Mouse (Mus musculus) urinary bladder, adult 2 months (tissue): ENCODE results near the gene Wbp4. TPM values are rescaled to one million over a fixed set of nuclear protein-coding genes. Genes with fewer than 3 reads are reported as not detected.
A peak's percentile ranks its signal among the peaks of the same experiment; 100 is the strongest.

Experiments
- DNase-seq: peaks from one replicate; pipeline ENCODE4 v3.0.0; 2022; ENCODE audit warnings: low spot score
- polyA plus RNA-seq: library from polyadenylated mRNA; depleted of rRNA; stranded (reverse); fragments of >200 nt; gene quantifications from 2 replicates; pipeline ENCODE4 v1.2.3, GENCODE M21; 2012

Gene Wbp4
- polyA plus RNA-seq, 1 experiment: 17.8 TPM

- DNase-seq: no peak
Measured at GRCm38 (mm10) chr14:79507846-79508245, 26.5 kb upstream of the Wbp4 start.

- DNase-seq: no peak
Measured at GRCm38 (mm10) chr14:79506207-79506606, 24.9 kb upstream of the Wbp4 start.

- DNase-seq: no peak
Measured at GRCm38 (mm10) chr14:79504246-79505006, 23.1 kb upstream of the Wbp4 start.

GRCm38 (mm10) chr14:79503371-79504075 is 22.2 kb upstream of the Wbp4 start:
- DNase-seq: no peak

- DNase-seq: no peak
Measured at GRCm38 (mm10) chr14:79500756-79501155, 19.4 kb upstream of the Wbp4 start.

- DNase-seq: no peak
Measured at GRCm38 (mm10) chr14:79499326-79499725, 18.0 kb upstream of the Wbp4 start.

- no peak for DNase-seq
Measured at GRCm38 (mm10) chr14:79494349-79494748, 13.0 kb upstream of the Wbp4 start.

GRCm38 (mm10) chr14:79490246-79490645 is 8.9 kb upstream of the Wbp4 start:
- DNase-seq: no peak

- DNase-seq: no peak
Measured at GRCm38 (mm10) chr14:79489150-79489549, 7.8 kb upstream of the Wbp4 start.

- DNase-seq: no peak
Measured at GRCm38 (mm10) chr14:79488531-79488930, 7.2 kb upstream of the Wbp4 start.

- no peak for DNase-seq
Measured at GRCm38 (mm10) chr14:79486993-79487731, 5.8 kb upstream of the Wbp4 start.

- no peak for DNase-seq
Measured at GRCm38 (mm10) chr14:79486617-79486992, 5.3 kb upstream of the Wbp4 start.

- no peak for DNase-seq
Measured at GRCm38 (mm10) chr14:79483611-79484120, 2.3 kb upstream of the Wbp4 start.

- DNase-seq: no peak
Measured at GRCm38 (mm10) chr14:79482747-79483355, 1.5 kb upstream of the Wbp4 start.

- no peak for DNase-seq
Measured at GRCm38 (mm10) chr14:79482251-79482661, 936 bp upstream of the Wbp4 start.

GRCm38 (mm10) chr14:79480624-79481338 is 539 bp downstream of the Wbp4 start, which contains the start of gene Elf1:
Gene Elf1, plus strand, starts transcription at chr14:79481194.
- DNase-seq: peak; percentile 100

GRCm38 (mm10) chr14:79473384-79473783 is 7.9 kb downstream of the Wbp4 start:
- no peak for DNase-seq

GRCm38 (mm10) chr14:79467621-79468020 is 13.7 kb downstream of the Wbp4 start:
- DNase-seq: no peak

GRCm38 (mm10) chr14:79465623-79466022 is 15.7 kb downstream of the Wbp4 start:
- no peak for DNase-seq

GRCm38 (mm10) chr14:79460988-79461387 is 20.3 kb downstream of the Wbp4 start:
- DNase-seq: no peak

- no peak for DNase-seq
Measured at GRCm38 (mm10) chr14:79460401-79460800, 20.9 kb downstream of the Wbp4 start.
